Mouse (Mus musculus) embryonic facial prominence, embryonic 13.5 days (tissue): Measurements from ENCODE around the gene Gm45717. TPM values are rescaled to one million over a fixed set of nuclear protein-coding genes. Genes with fewer than 3 reads are reported as not detected.

Experiments
- ATAC-seq: fragments of 200-750 bp; cut with Nextera tagmentation; 2 replicates; pipeline ENCODE4 v1.8.0; 2017; ENCODE audit warnings: low read depth; ENCODE audit not compliant: insufficient number of reproducible peaks, insufficient read depth, low FRiP score, low TSS enrichment
- H3K27ac ChIP-seq: fragments of 300-500 bp; sonication (generic); 2 replicates; pipeline ENCODE4 v1.5.1; 2015; ENCODE audit warnings: moderate library complexity, mild to moderate bottlenecking, inconsistent platforms
- H3K27me3 ChIP-seq: fragments of 300-500 bp; sonication (generic); 2 replicates; pipeline ENCODE4 v1.6.1; 2015; ENCODE audit warnings: mild to moderate bottlenecking, inconsistent platforms
- H3K36me3 ChIP-seq: fragments of 300-500 bp; sonication (generic); 2 replicates; pipeline ENCODE4 v1.6.1; 2015; ENCODE audit warnings: mild to moderate bottlenecking, inconsistent platforms
- H3K4me1 ChIP-seq: fragments of 300-500 bp; sonication (generic); 2 replicates; pipeline ENCODE4 v1.6.1; 2015; ENCODE audit warnings: inconsistent platforms
- H3K4me2 ChIP-seq: fragments of 300-500 bp; sonication (generic); 2 replicates; pipeline ENCODE4 v1.6.1; 2015; ENCODE audit warnings: moderate library complexity, mild to moderate bottlenecking, inconsistent platforms
- H3K4me3 ChIP-seq: fragments of 300-500 bp; sonication (generic); 2 replicates; pipeline ENCODE4 v1.5.1; 2015; ENCODE audit warnings: mild to moderate bottlenecking, inconsistent platforms
- H3K9ac ChIP-seq: fragments of 300-500 bp; sonication (generic); 2 replicates; pipeline ENCODE4 v1.6.1; 2015; ENCODE audit warnings: mild to moderate bottlenecking, inconsistent platforms
- H3K9me3 ChIP-seq: fragments of 300-500 bp; sonication (generic); 2 replicates; pipeline ENCODE4 v1.6.1; 2016; ENCODE audit warnings: inconsistent platforms
- WGBS: fragments of 180-500 bp; shearing (Covaris S2); methylation state at CpG from one replicate; pipeline ENCODE4 v1.1.7; 2015; ENCODE audit warnings: mixed read lengths; 5-methylcytosine and 5-hydroxymethylcytosine counted together
- polyA plus RNA-seq: library from polyadenylated mRNA; unstranded; fragments of >200 nt; fragmentation: Nextera tagmentation; extraction: Ambion mirVana; gene quantifications from 2 replicates; pipeline ENCODE4 v1.2.1, GENCODE M21; 2015

The Gm45717 gene
- 1.1 TPM in 1 of 2 replicates, not detected in the other for polyA plus RNA-seq

- 5% methylated on average over 11 of the region's 11 CpGs for WGBS
- Histone ChIP-seq H3K27me3 (no peaks in the 10 kb centered on the region), H3K4me1 (peaks cover 54% of the 10 kb centered on the region), H3K4me3 (peak within 1 kb of the TSS; percentile 70), H3K9me3 (no peaks in the 10 kb centered on the region), H3K27ac (peak within 1 kb of the TSS; percentile 99), H3K9ac (peak within 1 kb of the TSS; percentile 86), H3K4me2 (peak within 1 kb of the TSS; percentile 92), H3K36me3 (peaks cover 11% of the 10 kb centered on the region; the same call in 1 of the 2 replicates)
- ATAC-seq: peak; percentile 88
Observed at GRCm38 (mm10) chr7:140955758-140956555, at the start of gene Gm45717, which contains the start of gene Ifitm2. Gene Gm45717, minus strand, starts transcription at chr7:140955937. Gene Ifitm2, minus strand, starts transcription at chr7:140955987.

DNA sequence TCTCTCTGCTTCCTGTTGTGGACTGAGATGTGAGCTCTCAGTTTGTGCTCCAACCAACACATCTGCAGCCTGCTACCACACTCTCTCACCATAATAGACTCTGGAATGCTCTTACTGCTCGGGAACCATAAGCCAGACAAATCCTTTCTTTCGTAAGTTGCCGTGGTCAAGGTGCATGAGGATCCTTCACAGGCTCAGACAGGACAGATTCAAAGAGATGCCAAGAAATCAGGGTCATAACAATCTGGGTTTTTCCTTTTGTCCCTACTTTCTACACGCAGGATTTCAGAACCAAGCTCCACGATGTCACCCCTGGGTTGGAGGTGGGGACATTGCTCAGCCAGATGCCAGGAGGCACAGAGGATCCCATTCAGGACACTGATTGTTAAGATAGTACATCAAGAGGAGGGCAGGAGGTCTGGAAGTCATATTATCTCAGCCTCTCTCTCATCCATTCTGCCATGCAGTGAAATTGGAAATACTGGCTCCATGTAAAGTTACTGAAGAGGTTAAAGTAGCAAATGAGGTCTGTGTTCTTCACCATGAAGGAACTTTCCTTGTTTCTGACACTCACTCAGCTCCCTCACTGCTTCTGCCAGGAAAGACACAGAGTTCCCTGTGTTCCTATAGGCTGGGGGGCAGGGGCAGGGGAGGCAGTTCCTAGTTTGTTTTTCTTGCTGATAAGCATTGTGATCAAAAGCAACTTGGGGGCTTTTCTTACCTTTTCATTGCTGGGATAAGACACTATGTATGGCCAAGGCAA, 47.7 kb upstream of the Gm45717 start:
- no peaks in the 10 kb centered on the region for H3K36me3 ChIP-seq
- H3K9me3 ChIP-seq: no peaks in the 10 kb centered on the region
- no peak overlapping the region for H3K9ac ChIP-seq
- WGBS: 79% methylated on average over 5 of the region's 5 CpGs
- no peak overlapping the region for H3K27ac ChIP-seq
- no peak overlapping the region for H3K4me2 ChIP-seq
- no peak for ATAC-seq
- peaks cover 3% of the 10 kb centered on the region for H3K4me1 ChIP-seq
- no peaks in the 10 kb centered on the region for H3K27me3 ChIP-seq
- H3K4me3 ChIP-seq: no peak overlapping the region

GRCm38 (mm10) chr7:141000881-141001708, 45.4 kb upstream of the Gm45717 start:
- Histone ChIP-seq H3K9ac (no peak overlapping the region), H3K27me3 (no peaks in the 10 kb centered on the region), H3K4me1 (no peaks in the 10 kb centered on the region), H3K27ac (no peak overlapping the region), H3K9me3 (no peaks in the 10 kb centered on the region), H3K4me3 (no peak overlapping the region), H3K36me3 (no peaks in the 10 kb centered on the region), H3K4me2 (no peak overlapping the region)
- 76% methylated on average over 15 of the region's 15 CpGs for WGBS
- no peak for ATAC-seq

DNA sequence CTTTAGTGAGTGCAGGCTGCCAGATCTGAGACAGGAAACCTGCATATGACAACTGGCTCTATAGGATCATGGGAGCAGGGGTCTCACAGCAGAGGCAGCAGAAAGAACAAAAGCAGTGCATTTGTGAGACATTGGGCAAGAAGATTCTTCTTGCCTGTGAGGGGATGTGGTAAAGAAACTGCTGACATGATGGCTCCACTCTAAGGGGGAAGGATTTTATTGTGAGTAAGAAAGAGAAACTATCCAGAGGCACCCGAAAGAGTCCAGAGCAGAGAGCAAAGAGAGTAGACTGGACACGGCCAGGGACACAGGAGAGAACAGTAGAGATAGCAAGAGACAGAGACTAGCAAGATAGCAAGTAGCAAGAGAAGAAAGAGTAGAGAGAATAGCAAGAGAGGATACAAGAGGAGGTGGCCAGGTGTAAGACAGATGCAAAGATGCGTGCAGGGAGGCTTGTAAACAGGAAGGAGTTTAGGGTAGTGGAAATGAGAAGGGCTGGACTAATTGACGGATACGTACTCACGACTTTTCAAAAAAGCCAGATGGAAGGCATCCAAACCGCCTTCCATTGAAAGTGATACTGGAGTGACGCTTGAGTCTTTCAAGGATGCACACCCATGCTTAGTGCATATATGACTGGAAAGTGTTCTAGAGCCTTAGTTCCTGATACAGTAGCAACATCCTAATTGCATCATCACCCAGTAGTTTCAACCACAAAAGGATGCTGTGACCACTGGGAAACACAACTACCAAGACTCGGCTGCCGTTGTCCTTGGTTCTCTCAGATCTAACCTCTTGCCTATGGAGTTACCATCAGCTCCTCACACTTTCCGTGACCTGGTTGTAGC, 43.3 kb upstream of the Gm45717 start:
- Histone ChIP-seq H3K4me2 (no peak overlapping the region), H3K4me3 (no peak overlapping the region), H3K36me3 (no peaks in the 10 kb centered on the region), H3K27me3 (no peaks in the 10 kb centered on the region), H3K9me3 (no peaks in the 10 kb centered on the region), H3K9ac (no peak overlapping the region), H3K4me1 (no peaks in the 10 kb centered on the region), H3K27ac (no peak overlapping the region)
- WGBS: 87% methylated on average over 11 of the region's 11 CpGs
- ATAC-seq: no peak

- WGBS: 54% methylated on average over 1 of the region's 1 CpGs
- Histone ChIP-seq H3K27ac (no peak overlapping the region), H3K4me1 (no peaks in the 10 kb centered on the region), H3K36me3 (no peaks in the 10 kb centered on the region), H3K9me3 (no peaks in the 10 kb centered on the region), H3K4me2 (no peak overlapping the region), H3K27me3 (no peaks in the 10 kb centered on the region), H3K4me3 (no peak overlapping the region), H3K9ac (no peak overlapping the region)
- ATAC-seq: no peak
Observed at GRCm38 (mm10) chr7:140997817-140998216, 42.1 kb upstream of the Gm45717 start.

- Histone ChIP-seq H3K27me3 (no peaks in the 10 kb centered on the region), H3K9ac (no peak overlapping the region), H3K4me3 (no peak overlapping the region), H3K27ac (no peak overlapping the region), H3K9me3 (no peaks in the 10 kb centered on the region), H3K4me2 (no peak overlapping the region), H3K36me3 (no peaks in the 10 kb centered on the region), H3K4me1 (peaks cover 10% of the 10 kb centered on the region)
- WGBS: 83% methylated on average over 14 of the region's 14 CpGs
- ATAC-seq: no peak
Observed at GRCm38 (mm10) chr7:140991117-140991689, 35.5 kb upstream of the Gm45717 start.

- Histone ChIP-seq H3K9me3 (no peaks in the 10 kb centered on the region), H3K4me1 (peaks cover 10% of the 10 kb centered on the region), H3K27ac (0 out of 2 replicates have a peak overlapping the region, but pooled peaks have one; percentile 22), H3K4me3 (no peak overlapping the region), H3K36me3 (no peaks in the 10 kb centered on the region), H3K9ac (no peak overlapping the region), H3K4me2 (no peak overlapping the region), H3K27me3 (no peaks in the 10 kb centered on the region)
- no peak for ATAC-seq
- WGBS: 51% methylated on average over 5 of the region's 5 CpGs
Observed at GRCm38 (mm10) chr7:140990622-140991021, 34.9 kb upstream of the Gm45717 start.

- H3K27me3 ChIP-seq: no peaks in the 10 kb centered on the region
- no peak overlapping the region for H3K9ac ChIP-seq
- no peak overlapping the region for H3K4me3 ChIP-seq
- 49% methylated on average over 6 of the region's 6 CpGs for WGBS
- H3K9me3 ChIP-seq: no peaks in the 10 kb centered on the region
- H3K4me1 ChIP-seq: peaks cover 10% of the 10 kb centered on the region
- H3K27ac ChIP-seq: peak overlapping the region; percentile 22; the same call in 1 of the 2 replicates
- no peak overlapping the region for H3K4me2 ChIP-seq
- no peaks in the 10 kb centered on the region for H3K36me3 ChIP-seq
- ATAC-seq: no peak
Observed at GRCm38 (mm10) chr7:140990185-140990584, 34.4 kb upstream of the Gm45717 start.

GRCm38 (mm10) chr7:140989022-140989421, 33.3 kb upstream of the Gm45717 start:
- Histone ChIP-seq H3K9me3 (no peaks in the 10 kb centered on the region), H3K27ac (no peak overlapping the region), H3K4me3 (no peak overlapping the region), H3K4me1 (peaks cover 10% of the 10 kb centered on the region), H3K27me3 (no peaks in the 10 kb centered on the region), H3K4me2 (no peak overlapping the region), H3K9ac (no peak overlapping the region), H3K36me3 (no peaks in the 10 kb centered on the region)
- WGBS: 73% methylated on average over 4 of the region's 4 CpGs
- no peak for ATAC-seq
